Mouse (Mus musculus): ENCODE data around the gene Ptpn3.

The Ptpn3 gene

DNA sequence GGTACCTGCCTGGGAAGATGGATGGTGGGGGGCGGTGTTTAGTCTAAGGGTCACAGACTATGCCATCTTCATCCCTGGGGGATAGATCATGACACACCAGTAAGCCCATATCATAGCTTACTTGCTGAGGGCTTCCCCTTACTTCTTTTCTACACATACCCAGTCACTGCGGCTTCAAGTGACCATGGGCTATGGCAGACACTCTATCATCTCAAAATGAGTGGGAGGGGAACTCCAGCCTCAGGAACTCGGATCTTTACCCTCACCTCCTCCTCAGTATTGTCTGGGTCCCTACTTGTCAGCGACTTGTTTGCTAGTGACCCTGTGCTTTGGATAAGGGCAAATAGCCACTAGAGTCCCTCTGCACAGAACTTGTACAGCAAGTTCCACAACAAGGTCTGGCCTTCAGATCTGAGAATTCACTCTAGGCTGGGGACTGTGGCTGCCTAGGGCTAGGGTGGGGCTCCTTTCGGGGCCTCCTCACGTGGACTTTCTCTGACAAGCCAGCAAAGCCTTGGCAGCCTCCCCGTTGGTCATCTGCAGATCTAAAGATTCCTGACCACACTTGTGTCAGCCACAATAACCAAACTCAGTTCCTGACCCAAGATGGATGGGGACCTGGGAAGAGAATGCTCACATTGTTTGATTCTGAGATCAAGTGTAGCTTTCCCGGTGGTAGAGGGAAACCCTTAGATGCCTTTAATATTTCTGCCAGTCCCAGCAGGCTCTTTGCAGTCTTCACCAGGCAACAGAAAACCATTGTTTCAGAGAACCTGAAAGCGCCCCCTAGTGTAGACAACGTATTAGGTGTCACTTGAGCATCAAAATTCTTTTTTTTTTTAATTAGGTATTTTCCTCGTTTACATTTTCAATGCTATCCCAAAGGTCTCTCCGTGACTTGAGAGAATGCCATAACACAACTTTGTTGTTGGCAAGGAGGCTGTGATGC lies 134.4 kb downstream of the Ptpn3 start:
- no peak for DNase-seq (ENCODE audit: low spot score)

GRCm38 (mm10) chr4:57165654-57166053 lies 136.0 kb downstream of the Ptpn3 start:
- no peak for DNase-seq (ENCODE audit: low spot score)

DNA sequence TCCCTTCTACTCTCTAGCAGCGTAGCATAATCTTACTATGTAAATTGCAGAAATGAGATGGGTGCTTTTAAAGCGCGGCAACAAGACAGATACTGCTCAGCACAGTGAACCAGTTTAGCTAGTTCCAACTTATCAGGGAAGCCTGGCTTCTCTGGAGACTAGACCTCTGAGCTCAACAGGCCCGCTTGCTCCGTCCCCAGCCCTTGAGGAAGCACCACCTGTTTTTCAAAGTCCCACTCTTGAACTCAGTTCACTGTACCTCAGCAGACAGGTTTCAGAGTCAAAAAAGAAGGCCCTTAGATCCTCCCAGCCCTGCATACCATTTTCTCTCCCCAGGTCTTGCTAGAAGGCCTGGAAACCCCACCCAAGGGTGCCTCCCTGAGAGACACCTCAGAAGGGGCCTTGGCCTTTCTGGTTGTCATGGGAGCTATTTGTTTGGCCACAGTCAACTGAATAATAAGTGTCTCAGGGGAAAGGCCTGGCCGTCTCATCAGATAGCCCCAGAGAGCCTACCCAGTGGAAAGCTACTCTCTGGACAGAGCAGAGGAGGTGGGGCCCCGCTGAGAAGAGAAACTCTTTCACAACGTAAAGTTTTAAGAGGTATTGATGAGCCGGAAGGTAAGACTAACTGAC lies 136.9 kb downstream of the Ptpn3 start:
- DNase-seq (ENCODE audit: low spot score) = no peak

DNA sequence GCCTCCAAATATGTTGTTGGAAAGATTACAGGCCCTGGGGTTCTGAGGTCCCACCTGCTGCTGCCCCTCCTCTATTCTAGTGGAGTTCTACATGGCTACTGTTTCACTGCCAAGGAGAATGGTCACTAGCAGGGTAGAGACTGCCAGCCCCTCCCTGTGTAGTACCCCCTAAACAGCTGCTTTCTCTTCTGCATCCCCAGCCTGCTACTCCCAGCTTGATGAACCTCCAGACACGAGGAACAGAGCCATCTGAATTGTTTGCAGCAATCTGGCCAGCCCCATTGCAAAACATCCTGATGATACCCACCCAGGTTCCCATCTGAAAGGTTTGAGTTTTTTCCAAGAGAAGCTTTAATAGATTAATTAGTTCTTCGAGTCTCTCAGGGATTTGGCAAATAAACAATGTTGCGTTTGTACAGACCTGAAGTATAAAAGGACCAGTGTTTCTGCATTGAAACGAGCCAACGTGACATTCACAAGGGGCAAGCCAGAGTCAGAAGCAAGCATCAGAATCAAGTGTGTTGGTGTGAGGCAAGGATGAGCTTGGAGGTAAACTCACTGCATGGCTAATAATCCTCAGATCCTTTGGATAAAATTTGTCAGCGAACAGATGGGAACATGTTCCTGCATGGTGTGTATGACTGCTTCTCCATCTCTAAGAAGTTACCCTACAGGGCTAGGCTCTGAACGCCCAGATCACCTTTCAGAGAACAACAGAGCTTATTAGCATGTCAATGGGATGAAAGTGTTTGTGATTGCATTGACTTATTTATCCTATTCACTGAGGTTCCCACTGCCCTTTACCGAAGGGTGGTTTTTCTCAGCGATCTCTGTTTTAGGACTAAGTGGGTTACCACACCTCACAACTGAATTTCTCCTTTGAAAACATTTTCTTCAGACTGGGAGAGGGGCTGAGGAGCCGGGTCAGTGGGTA lies 138.6 kb downstream of the Ptpn3 start:
- no peak for DNase-seq (ENCODE audit: low spot score)

GRCm38 (mm10) chr4:57160571-57160970 lies 141.1 kb downstream of the Ptpn3 start:
- no peak for DNase-seq (ENCODE audit: low spot score)

GRCm38 (mm10) chr4:57156549-57157169 lies 145.0 kb downstream of the Ptpn3 start:
- DNase-seq (ENCODE audit: low spot score) = no peak

DNA sequence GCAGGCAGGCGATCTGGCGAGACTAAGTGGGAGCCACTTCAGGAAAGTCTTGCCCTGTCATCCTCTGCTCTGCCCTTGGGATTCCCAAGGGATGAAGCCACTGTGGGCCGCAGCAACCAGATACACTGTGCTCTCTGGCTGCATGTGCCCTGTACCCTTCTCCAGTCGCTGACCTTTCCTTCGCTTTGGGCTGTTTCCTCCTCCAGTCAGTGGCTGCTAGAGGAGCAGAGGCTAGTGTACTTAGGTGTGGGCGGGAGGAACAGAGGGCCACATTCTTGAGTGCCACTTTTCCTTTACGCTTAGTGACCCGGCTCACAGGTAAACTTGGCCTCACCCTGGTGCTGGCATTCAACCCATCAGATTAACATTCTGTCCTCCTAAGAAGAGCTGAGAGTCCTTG lies 147.8 kb downstream of the Ptpn3 start:
- DNase-seq (ENCODE audit: low spot score) = no peak

GRCm38 (mm10) chr4:57153068-57153835 lies 148.4 kb downstream of the Ptpn3 start:
- no peak for DNase-seq (ENCODE audit: low spot score)

- no peak for DNase-seq (ENCODE audit: low spot score)
Measured at GRCm38 (mm10) chr4:57148182-57148581, 153.5 kb downstream of the Ptpn3 start.

GRCm38 (mm10) chr4:57143026-57143937 lies 158.4 kb downstream of the Ptpn3 start, which contains the start of gene Epb41l4b:
Gene Epb41l4b (minus strand): TSS chr4:57143437.
- DNase-seq (ENCODE audit: low spot score) = peak; percentile 44

GRCm38 (mm10) chr4:57142374-57143025 lies 159.1 kb downstream of the Ptpn3 start:
- DNase-seq (ENCODE audit: low spot score) = no peak

- DNase-seq (ENCODE audit: low spot score) = no peak
Measured at GRCm38 (mm10) chr4:57141908-57142361, 159.7 kb downstream of the Ptpn3 start.

- no peak for DNase-seq (ENCODE audit: low spot score)
Measured at GRCm38 (mm10) chr4:57140992-57141717, 160.5 kb downstream of the Ptpn3 start.
